Mouse (Mus musculus) liver, adult 2 months (tissue): ENCODE results near the gene Pgf. TPM values are rescaled to one million over a fixed set of nuclear protein-coding genes. Genes with fewer than 3 reads are reported as not detected.
"Not testable (repeated sequence)": the region's sequence is repeated elsewhere in the genome, so short reads cannot be mapped to it uniquely, and the experiment has no call there.

Experiments used
- DNase-seq: peaks from one replicate; pipeline ENCODE4 v3.0.0-alpha.2; 2011; ENCODE audit warnings: low read depth, low spot score; ENCODE audit errors: extremely low read depth
- H3K27ac ChIP-seq: fragments of 200-500 bp; replicated peaks from 2 replicates; pipeline ENCODE4 v1.5.1; 2012; ENCODE audit warnings: low read depth, mild to moderate bottlenecking, control low read depth, inconsistent platforms, low read length; ENCODE audit not compliant: insufficient read depth
- H3K27me3 ChIP-seq: fragments of 200-500 bp; 2 replicates; pipeline ENCODE4 v1.6.1; 2012; ENCODE audit warnings: mild to moderate bottlenecking, moderate library complexity, low read length, inconsistent platforms; ENCODE audit not compliant: control insufficient read depth, insufficient read depth
- H3K36me3 ChIP-seq: fragments of 200-500 bp; 2 replicates; pipeline ENCODE4 v1.6.1; 2012; ENCODE audit warnings: low read length, inconsistent platforms; ENCODE audit not compliant: control insufficient read depth, insufficient read depth
- H3K4me1 ChIP-seq: fragments of 200-500 bp; 2 replicates; pipeline ENCODE4 v1.6.1; 2011; ENCODE audit warnings: low read length; ENCODE audit not compliant: control insufficient read depth, insufficient read depth
- H3K4me3 ChIP-seq: fragments of 200-500 bp; 2 replicates; pipeline ENCODE4 v1.5.1; 2011; ENCODE audit warnings: low read depth, mild to moderate bottlenecking, control low read depth, low read length, moderate library complexity; ENCODE audit not compliant: insufficient read depth
- H3K79me2 ChIP-seq: fragments of 200-500 bp; 2 replicates; pipeline ENCODE4 v1.6.1; 2012; ENCODE audit warnings: inconsistent platforms, mild to moderate bottlenecking, low read length, moderate library complexity; ENCODE audit not compliant: control insufficient read depth, insufficient read depth
- H3K9ac ChIP-seq: fragments of 200-500 bp; 2 replicates; pipeline ENCODE4 v1.6.1; 2012; ENCODE audit warnings: low read depth, mild to moderate bottlenecking, control low read depth, inconsistent platforms, low read length
- CTCF ChIP-seq: fragments of 200-500 bp; IDR thresholded peaks from 2 replicates; pipeline ENCODE4 v1.5.1; 2011; ENCODE audit warnings: low read depth, low read length, control low read depth
- POLR2A ChIP-seq: fragments of 200-500 bp; IDR thresholded peaks from 2 replicates; pipeline ENCODE4 v1.6.1; 2011; ENCODE audit warnings: low read length, control low read depth; ENCODE audit not compliant: insufficient read depth; ENCODE audit errors: extremely low read depth
- WGBS: fragments of 180-500 bp; shearing (Covaris S2); methylation state at CpG from one replicate; pipeline ENCODE4 v1.1.7; 2018; 5-methylcytosine and 5-hydroxymethylcytosine counted together
- polyA plus RNA-seq: library from polyadenylated mRNA; depleted of rRNA; stranded (reverse); fragments of >200 nt; gene quantifications from 2 replicates; pipeline ENCODE4 v1.2.3, GENCODE M21; 2012
- total RNA-seq: library from RNA; depleted of rRNA; stranded (reverse); fragments of >200 nt; gene quantifications from 2 replicates; pipeline ENCODE4 v1.2.3, GENCODE M21; 2014

Gene Pgf
- total and polyA plus RNA-seq, 2 experiments, result not detected

- no peak for DNase-seq
- Histone ChIP-seq H3K27ac (no peak overlapping the region), H3K4me3 (peak overlapping the region; percentile 28; the same call in 1 of the 2 replicates), H3K9ac (0 out of 2 replicates have a peak overlapping the region, but pooled peaks have one; percentile 3), H3K4me1 (peaks cover 9% of the 10 kb centered on the region), H3K36me3 (no peaks in the 10 kb centered on the region), H3K27me3 (no peaks in the 10 kb centered on the region), H3K79me2 (no peaks in the 10 kb centered on the region)
- TF ChIP-seq POLR2A (no peak), CTCF (no peak)
- 43% methylated on average over 20 of the region's 20 CpGs for WGBS
These were observed 27.1 kb downstream of the Pgf start for GRCm38 (mm10) chr12:85150321-85151001.

GRCm38 (mm10) chr12:85146881-85147280 lies 30.7 kb downstream of the Pgf start:
- Histone ChIP-seq H3K27me3 (no peaks in the 10 kb centered on the region), H3K9ac (no peak overlapping the region), H3K4me1 (peaks cover 7% of the 10 kb centered on the region; the same call in 1 of the 2 replicates), H3K36me3 (no peaks in the 10 kb centered on the region), H3K27ac (no peak overlapping the region), H3K4me3 (no peak overlapping the region), H3K79me2 (no peaks in the 10 kb centered on the region)
- TF ChIP-seq POLR2A (no peak), CTCF (no peak)
- 90% methylated on average over 9 of the region's 9 CpGs for WGBS
- DNase-seq, result no peak

- H3K9ac ChIP-seq, result no peak overlapping the region
- DNase-seq, result no peak
- WGBS, result 57% methylated on average over 11 of the region's 11 CpGs
These were observed 31.2 kb downstream of the Pgf start for GRCm38 (mm10) chr12:85146355-85146754.

DNA sequence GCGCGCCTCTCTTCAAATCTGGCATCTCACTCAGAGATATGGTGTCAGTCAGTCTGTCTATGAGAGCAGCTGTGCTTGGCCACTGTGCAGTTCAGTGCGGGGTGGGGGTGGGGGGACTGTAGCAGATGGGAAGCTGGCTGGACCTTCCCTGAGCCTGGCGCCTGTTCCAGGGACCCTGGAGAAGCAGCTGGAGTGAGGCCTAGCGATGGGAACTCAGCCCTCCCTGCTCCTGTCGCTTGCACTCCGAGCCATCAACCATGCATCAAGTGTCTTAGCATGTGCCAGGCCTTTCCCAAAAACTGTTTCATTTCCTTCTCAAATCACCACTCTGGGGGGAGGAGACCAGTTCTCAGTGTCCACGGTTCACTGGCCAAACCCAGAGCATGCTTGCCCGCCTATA lies 32.0 kb downstream of the Pgf start:
- Histone ChIP-seq H3K36me3 (no peaks in the 10 kb centered on the region), H3K27me3 (no peaks in the 10 kb centered on the region), H3K4me3 (no peak overlapping the region), H3K9ac (no peak overlapping the region), H3K4me1 (0 out of 2 replicates have a peak, but pooled peaks cover 1% of the 10 kb centered on the region), H3K27ac (no peak overlapping the region), H3K79me2 (no peaks in the 10 kb centered on the region)
- no peak for TF ChIP-seq CTCF
- no peak for TF ChIP-seq POLR2A
- no peak for DNase-seq
- 81% methylated on average over 9 of the region's 9 CpGs for WGBS

More at GRCm38 (mm10) chr12:85146355-85146754, 31.2 kb downstream of the Pgf start:
- no peaks in the 10 kb centered on the region for H3K36me3 ChIP-seq
- H3K4me1 ChIP-seq, result peaks cover 4% of the 10 kb centered on the region; the same call in 1 of the 2 replicates
- no peaks in the 10 kb centered on the region for H3K79me2 ChIP-seq
- no peak overlapping the region for H3K4me3 ChIP-seq
- no peak for TF ChIP-seq POLR2A
- TF ChIP-seq CTCF, result no peak
- H3K27me3 ChIP-seq, result no peaks in the 10 kb centered on the region
- H3K27ac ChIP-seq, result no peak overlapping the region

DNA sequence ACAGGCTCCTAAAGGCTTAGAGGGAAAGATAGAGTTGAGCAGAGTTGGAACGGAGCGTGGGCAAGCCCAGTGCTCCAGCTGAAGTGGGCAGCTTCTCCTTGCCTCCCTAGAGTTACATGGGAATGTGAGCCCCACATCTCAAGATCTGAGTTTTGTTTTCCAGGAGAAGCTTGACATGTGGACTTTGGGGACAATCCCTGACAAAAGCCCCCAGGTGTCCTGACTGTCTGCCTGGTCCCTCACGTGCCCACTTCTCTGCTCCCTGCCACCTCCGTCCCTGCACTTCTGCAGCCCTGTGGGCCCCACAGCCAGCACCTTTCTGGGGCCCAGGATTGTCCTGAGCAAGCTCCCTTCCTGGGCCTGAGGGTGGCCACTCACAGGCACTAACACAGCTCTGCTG lies 32.8 kb downstream of the Pgf start:
- no peaks in the 10 kb centered on the region for H3K27me3 ChIP-seq
- WGBS, result 98% methylated on average over 4 of the region's 4 CpGs
- no peaks in the 10 kb centered on the region for H3K36me3 ChIP-seq
- no peak for DNase-seq
- no peak overlapping the region for H3K9ac ChIP-seq
- 0 out of 2 replicates have a peak, but pooled peaks cover 1% of the 10 kb centered on the region for H3K4me1 ChIP-seq
- H3K79me2 ChIP-seq, result no peaks in the 10 kb centered on the region
- no peak for TF ChIP-seq POLR2A
- TF ChIP-seq CTCF, result no peak
- no peak overlapping the region for H3K4me3 ChIP-seq
- no peak overlapping the region for H3K27ac ChIP-seq

DNA sequence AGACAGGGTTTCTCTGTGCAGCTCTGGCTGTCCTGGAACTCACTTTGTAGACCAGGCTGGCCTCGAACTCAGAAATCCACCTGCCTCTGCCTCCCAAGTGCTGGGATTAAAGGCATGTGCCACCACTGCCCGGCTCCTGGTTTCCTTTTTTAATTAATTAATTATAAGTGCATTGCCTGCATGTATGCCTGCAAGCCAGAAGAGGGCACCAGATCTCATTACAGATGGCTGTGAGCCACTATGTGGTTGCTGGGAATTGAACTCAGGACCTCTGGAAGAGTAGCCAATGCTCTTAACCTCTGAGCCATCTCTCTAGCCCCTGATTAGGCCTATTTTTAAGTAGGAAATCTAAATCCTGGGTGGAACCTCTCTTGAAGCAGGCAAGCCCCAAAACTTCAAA lies 33.3 kb downstream of the Pgf start:
- H3K36me3 ChIP-seq, DNase-seq, H3K9ac ChIP-seq, H3K4me1 ChIP-seq, H3K27me3 ChIP-seq, H3K27ac ChIP-seq, H3K79me2 ChIP-seq, H3K4me3 ChIP-seq: not testable (repeated sequence)
- 73% methylated on average over 2 of the region's 2 CpGs for WGBS
